In the genomic region with DNA sequence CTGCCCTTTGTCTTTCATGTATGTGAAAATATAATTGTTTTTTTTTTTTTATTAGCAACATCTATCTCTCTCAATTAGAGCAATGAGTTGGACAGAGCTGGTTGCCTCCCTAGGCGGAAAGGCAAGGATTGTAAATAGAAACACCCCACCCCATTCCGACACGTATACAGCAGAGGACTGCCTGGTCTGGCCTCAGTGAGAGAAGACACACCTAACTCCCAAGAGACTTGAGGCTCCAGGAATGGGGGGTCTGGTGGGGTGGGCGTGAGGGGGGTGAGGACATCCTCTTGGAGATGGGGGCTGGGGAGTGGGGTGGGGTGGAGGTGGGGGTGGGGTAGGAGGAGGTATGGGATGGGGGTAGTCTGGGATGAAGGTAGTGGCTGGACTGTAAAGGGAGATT, we compare ENCODE assay signal across 24 mouse cellular contexts.
"Had no signal": no experiment of that assay in that cellular context is flagged by ENCODE, and none has a peak within 500 bp of the region (broad histone marks: within the 10 kb centered on the region; RNA-seq: fewer than 3 reads in every experiment).

No protein-coding gene starts in this region.

- H3K4me3 ChIP-seq: gastrocnemius, adult 2 months; heart, adult 2 months; heart, embryonic 12.5 days; hindbrain, embryonic 10.5 days; hindbrain, embryonic 12.5 days; layer of hippocampus, adult 2 months; left cerebral cortex, adult 2 months; limb, embryonic 15.5 days; liver, embryonic 13.5 days had no signal

- DNase-seq: gastrocnemius, adult 2 months; gastrocnemius, postnatal 10 days; gastrocnemius, postnatal 25 days; heart, adult 2 months; heart, postnatal 14 days; heart, postnatal 4 days; kidney, adult 18-20 months; kidney, adult 8-10 months; kidney, postnatal 10 days; kidney, postnatal 25 days; kidney, postnatal 4 days; liver, embryonic 13.5 days had no signal

- H3K27ac ChIP-seq: gastrocnemius, adult 2 months; heart, adult 2 months; hindbrain, embryonic 10.5 days; hindbrain, embryonic 12.5 days; hindbrain, embryonic 14.5 days; layer of hippocampus, adult 2 months; left cerebral cortex, adult 2 months; liver, embryonic 13.5 days had no signal

- H3K4me1 ChIP-seq: hindbrain, embryonic 10.5 days; hindbrain, embryonic 12.5 days; liver, embryonic 13.5 days had no signal

- H3K27me3 ChIP-seq: heart, embryonic 12.5 days; hindbrain, embryonic 12.5 days; limb, embryonic 13.5 days; limb, embryonic 15.5 days; liver, embryonic 13.5 days had no signal

- ATAC-seq: forebrain, embryonic 16.5 days; hindbrain, embryonic 16.5 days; inflammation-experienced regulatory T-cells, adult 6 months; intestine, embryonic 16.5 days had no signal

- H3K9ac ChIP-seq: heart, embryonic 12.5 days; hindbrain, embryonic 12.5 days; hindbrain, embryonic 14.5 days; limb, embryonic 13.5 days; limb, embryonic 15.5 days; liver, embryonic 13.5 days had no signal

- H3K4me2 ChIP-seq: heart, embryonic 12.5 days; hindbrain, embryonic 12.5 days; hindbrain, embryonic 14.5 days; liver, embryonic 13.5 days had no signal

- H3K9me3 ChIP-seq: hindbrain, embryonic 12.5 days; liver, embryonic 13.5 days had no signal

- H3K36me3 ChIP-seq: heart, embryonic 12.5 days; hindbrain, embryonic 10.5 days; hindbrain, embryonic 12.5 days; limb, embryonic 13.5 days; limb, embryonic 15.5 days; liver, embryonic 13.5 days had no signal
